Mouse (Mus musculus): ENCODE results near the gene Armcx3.
"Not testable (repeated sequence)": the region's sequence is repeated elsewhere in the genome, so short reads cannot be mapped to it uniquely, and the experiment has no call there.

Armcx3 gene

GRCm38 (mm10) chrX:134756434-134757292 is at the start of gene Armcx3:
Gene Armcx3 (plus strand): TSS chrX:134756595.
- peak; percentile 82 for DNase-seq

- no peak for DNase-seq
These were observed 39.5 kb upstream of the Armcx3 start for GRCm38 (mm10) chrX:134716863-134717262.

- peak; percentile 69 for DNase-seq
These were observed 38.6 kb upstream of the Armcx3 start, which contains the start of gene Armcx1 for GRCm38 (mm10) chrX:134717752-134718308. Gene Armcx1 (plus strand): TSS chrX:134717963.

GRCm38 (mm10) chrX:134718524-134718923 is 37.9 kb upstream of the Armcx3 start:
- DNase-seq: peak; percentile 86

GRCm38 (mm10) chrX:134723762-134724161 is 32.6 kb upstream of the Armcx3 start:
- DNase-seq: not testable (repeated sequence)

- DNase-seq: peak; percentile 53
These were observed 26.6 kb upstream of the Armcx3 start for GRCm38 (mm10) chrX:134729778-134730177.

GRCm38 (mm10) chrX:134737796-134738195 is 18.6 kb upstream of the Armcx3 start:
- no peak for DNase-seq

- no peak for DNase-seq
These were observed 17.2 kb upstream of the Armcx3 start for GRCm38 (mm10) chrX:134739160-134739559.

- no peak for DNase-seq
These were observed 14.5 kb upstream of the Armcx3 start for GRCm38 (mm10) chrX:134741862-134742261.

GRCm38 (mm10) chrX:134746459-134746858 is 9.9 kb upstream of the Armcx3 start:
- peak; percentile 48 for DNase-seq

- DNase-seq: peak; percentile 82
These were observed 5.4 kb upstream of the Armcx3 start, which contains the start of gene Armcx6 for GRCm38 (mm10) chrX:134750764-134751592. Gene Armcx6 (minus strand): TSS chrX:134751417.

GRCm38 (mm10) chrX:134751910-134752309 is 4.5 kb upstream of the Armcx3 start:
- no peak for DNase-seq

- no peak for DNase-seq
These were observed 3.8 kb upstream of the Armcx3 start for GRCm38 (mm10) chrX:134752584-134752983.

- DNase-seq: peak; percentile 10
These were observed 1.0 kb downstream of the Armcx3 start for GRCm38 (mm10) chrX:134757293-134757995.

GRCm38 (mm10) chrX:134763428-134764198 is 7.2 kb downstream of the Armcx3 start:
- DNase-seq: not testable (repeated sequence)

- DNase-seq: no peak
These were observed 31.3 kb downstream of the Armcx3 start for GRCm38 (mm10) chrX:134787728-134788127.

GRCm38 (mm10) chrX:134807833-134808754 is 51.7 kb downstream of the Armcx3 start:
- DNase-seq: peak; percentile 55

- DNase-seq: peak; percentile 67
These were observed 52.4 kb downstream of the Armcx3 start, which contains the start of gene Armcx2 for GRCm38 (mm10) chrX:134808755-134809224. Gene Armcx2 (minus strand): TSS chrX:134809221.
